Mouse (Mus musculus) kidney, embryonic 16.5 days (tissue): ENCODE measurements around the gene Gzmn. TPM values are rescaled to one million over a fixed set of nuclear protein-coding genes. Genes with fewer than 3 reads are reported as not detected.
"Not testable (repeated sequence)": the region's sequence is repeated elsewhere in the genome, so short reads cannot be mapped to it uniquely, and the experiment has no call there.

Experiments
- ATAC-seq: fragments of 200-750 bp; cut with Nextera tagmentation; 2 replicates; pipeline ENCODE4 v1.8.0; 2017; ENCODE audit warnings: moderate TSS enrichment; ENCODE audit not compliant: low FRiP score, low TSS enrichment
- H3K27ac ChIP-seq: fragments of 300-500 bp; sonication (generic); 2 replicates; pipeline ENCODE4 v1.5.1; 2014; ENCODE audit warnings: low read length
- H3K27me3 ChIP-seq: fragments of 300-500 bp; sonication (generic); 2 replicates; pipeline ENCODE4 v1.6.1; 2014; ENCODE audit warnings: low read length, control low read depth, mixed read lengths; ENCODE audit not compliant: insufficient read depth
- H3K36me3 ChIP-seq: fragments of 300-500 bp; sonication (generic); 2 replicates; pipeline ENCODE4 v1.6.1; 2014; ENCODE audit warnings: low read length, control low read depth, mixed read lengths; ENCODE audit not compliant: insufficient read depth
- H3K4me1 ChIP-seq: fragments of 300-500 bp; sonication (generic); 2 replicates; pipeline ENCODE4 v1.6.1; 2014; ENCODE audit warnings: low read length, control low read depth, mixed read lengths; ENCODE audit not compliant: insufficient read depth
- H3K4me2 ChIP-seq: fragments of 300-500 bp; sonication (generic); replicated peaks from 2 replicates; pipeline ENCODE4 v1.6.1; 2014; ENCODE audit warnings: low read depth, low read length
- H3K4me3 ChIP-seq: fragments of 300-500 bp; sonication (generic); 2 replicates; pipeline ENCODE4 v1.5.1; 2014; ENCODE audit warnings: mild to moderate bottlenecking, low read length
- H3K9ac ChIP-seq: fragments of 300-500 bp; sonication (generic); replicated peaks from 2 replicates; pipeline ENCODE4 v1.6.1; 2014; ENCODE audit warnings: low read length
- H3K9me3 ChIP-seq: fragments of 300-500 bp; sonication (generic); 2 replicates; pipeline ENCODE4 v1.6.1; 2016; ENCODE audit warnings: low read length, control low read depth
- WGBS: fragments of 180-500 bp; shearing (Covaris S2); extraction: QIAGEN DNeasy Blood & Tissue Kit; methylation state at CpG from one replicate; pipeline ENCODE4 v1.1.7; 2014; 5-methylcytosine and 5-hydroxymethylcytosine counted together
- polyA plus RNA-seq: library from polyadenylated mRNA; unstranded; fragments of >200 nt; fragmentation: Nextera tagmentation; extraction: Ambion mirVana; gene quantifications from 2 replicates; pipeline ENCODE4 v1.2.1, GENCODE M21; 2015

Gene Gzmn
- polyA plus RNA-seq, 1 experiment from 2014 or later = not detected

DNA sequence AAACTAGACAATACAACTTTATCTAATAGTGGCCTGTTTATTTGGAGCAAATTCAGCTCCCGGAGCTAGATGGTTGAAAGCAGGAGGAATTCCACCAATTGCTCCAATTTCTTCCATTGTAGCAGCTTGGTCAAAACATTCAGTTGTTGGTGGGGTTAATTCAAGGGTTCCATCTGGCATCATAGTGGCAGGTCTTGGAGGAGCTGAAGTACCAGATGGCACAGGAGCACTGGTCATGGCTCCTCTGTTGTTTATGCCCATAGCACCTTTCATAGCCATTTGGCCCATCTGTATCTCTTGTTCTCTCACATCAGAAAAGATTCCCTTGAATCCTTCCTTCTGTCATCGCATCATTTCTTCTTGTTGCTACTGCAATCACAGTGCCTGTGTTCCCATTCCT lies 12.3 kb downstream of the Gzmn start:
- Histone ChIP-seq H3K27me3 (no peaks in the 10 kb centered on the region), H3K27ac (no peak overlapping the region), H3K4me2 (no peak overlapping the region), H3K9ac (no peak overlapping the region), H3K9me3 (no peaks in the 10 kb centered on the region), H3K36me3 (no peaks in the 10 kb centered on the region), H3K4me3 (no peak overlapping the region), H3K4me1 (no peaks in the 10 kb centered on the region)
- WGBS = 94% methylated on average over 2 of the region's 2 CpGs
- ATAC-seq = no peak

DNA sequence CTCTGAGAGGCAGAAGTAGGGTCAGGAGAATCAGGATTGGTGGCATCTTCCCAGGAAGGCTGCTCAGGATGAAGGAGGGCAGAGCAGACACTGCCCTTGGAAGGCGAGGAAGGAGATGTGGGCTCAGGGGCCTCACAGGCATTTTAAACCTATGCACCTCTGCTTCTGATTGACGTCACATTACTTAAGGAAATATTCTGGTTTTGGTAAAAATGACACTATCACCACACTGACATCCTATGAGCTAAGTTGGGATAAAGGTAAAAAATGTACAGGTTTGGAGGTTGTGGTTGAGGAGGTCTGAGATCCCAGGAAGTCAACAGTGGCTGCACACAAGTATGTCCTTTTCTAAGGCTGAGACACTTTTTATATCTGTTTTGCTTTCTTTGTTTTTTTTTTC lies 14.9 kb downstream of the Gzmn start, which contains the start of gene Gzmg:
Gene Gzmg (minus strand): TSS at position 101 of the 400 bp plus-strand sequence.
- not testable (repeated sequence) for H3K9me3 ChIP-seq, H3K27ac ChIP-seq, H3K36me3 ChIP-seq, H3K4me1 ChIP-seq, ATAC-seq, H3K27me3 ChIP-seq, H3K9ac ChIP-seq, H3K4me3 ChIP-seq, H3K4me2 ChIP-seq
- WGBS = 85% methylated on average over 2 of the region's 2 CpGs

- Histone ChIP-seq H3K9ac (no peak overlapping the region), H3K4me1 (no peaks in the 10 kb centered on the region), H3K27ac (no peak overlapping the region), H3K4me3 (no peak overlapping the region), H3K9me3 (no peaks in the 10 kb centered on the region), H3K36me3 (no peaks in the 10 kb centered on the region), H3K4me2 (no peak overlapping the region), H3K27me3 (no peaks in the 10 kb centered on the region)
- no peak for ATAC-seq
- WGBS = 75% methylated on average over 2 of the region's 2 CpGs
Measured at GRCm38 (mm10) chr14:56155340-56155739, 19.1 kb downstream of the Gzmn start.

GRCm38 (mm10) chr14:56133675-56134074 lies 40.7 kb downstream of the Gzmn start:
- not testable (repeated sequence) for H3K27ac ChIP-seq, H3K9ac ChIP-seq, H3K4me3 ChIP-seq, H3K36me3 ChIP-seq, H3K9me3 ChIP-seq, H3K4me1 ChIP-seq, ATAC-seq, H3K27me3 ChIP-seq, H3K4me2 ChIP-seq
- 81% methylated on average over 1 of the region's 1 CpGs for WGBS

DNA sequence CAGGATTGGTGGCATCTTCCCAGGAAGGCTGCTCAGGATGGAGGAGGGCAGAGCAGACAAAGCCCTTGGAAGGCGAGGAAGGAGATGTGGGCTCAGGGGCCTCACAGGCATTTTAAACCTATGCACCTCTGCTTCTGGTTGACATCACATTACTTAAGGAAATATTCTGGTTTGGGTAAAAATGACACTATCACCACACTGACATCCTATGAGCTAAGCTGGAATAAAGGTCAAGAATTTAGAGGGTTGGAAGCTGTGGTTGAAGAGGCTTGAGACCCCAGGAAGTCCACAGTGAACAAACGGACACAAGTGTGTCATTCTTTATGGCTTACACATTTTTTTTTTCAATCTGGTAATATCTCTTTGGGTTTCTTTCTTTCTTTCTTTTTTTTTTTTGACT lies 41.9 kb downstream of the Gzmn start, which contains the start of gene Gzmd:
Gene Gzmd (minus strand): TSS at position 101 of the 400 bp plus-strand sequence.
- WGBS = 81% methylated on average over 2 of the region's 2 CpGs
- not testable (repeated sequence) for H3K4me3 ChIP-seq, ATAC-seq, H3K27ac ChIP-seq, H3K9me3 ChIP-seq, H3K9ac ChIP-seq, H3K36me3 ChIP-seq, H3K4me2 ChIP-seq, H3K27me3 ChIP-seq, H3K4me1 ChIP-seq

GRCm38 (mm10) chr14:56128341-56128740 lies 46.1 kb downstream of the Gzmn start:
- Histone ChIP-seq H3K4me3 (no peak overlapping the region), H3K4me1 (no peaks in the 10 kb centered on the region), H3K36me3 (no peaks in the 10 kb centered on the region), H3K9ac (no peak overlapping the region), H3K9me3 (no peaks in the 10 kb centered on the region), H3K4me2 (no peak overlapping the region), H3K27me3 (no peaks in the 10 kb centered on the region), H3K27ac (no peak overlapping the region)
- WGBS = 50% methylated on average over 3 of the region's 3 CpGs
- ATAC-seq = no peak

DNA sequence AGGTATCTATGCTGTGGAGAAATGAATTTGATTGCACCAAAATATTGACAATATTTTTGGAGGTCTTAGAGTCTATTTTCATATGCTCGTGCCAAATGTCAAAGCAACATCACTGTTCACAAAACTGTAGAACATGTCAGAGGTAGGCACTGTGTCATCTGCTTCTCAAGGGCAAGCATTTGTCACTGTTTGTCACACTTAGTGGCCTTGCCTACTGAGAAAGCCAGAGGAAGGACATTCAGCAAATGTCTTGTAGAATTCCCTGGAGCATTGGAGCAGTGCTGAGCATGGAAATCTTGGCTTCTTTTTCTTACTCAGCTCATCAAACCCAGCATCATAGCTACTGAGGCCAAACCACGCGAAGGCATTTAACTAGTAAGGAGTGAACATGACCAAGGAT lies 50.9 kb downstream of the Gzmn start:
- WGBS = 88% methylated on average over 3 of the region's 3 CpGs
- no peak for ATAC-seq
- Histone ChIP-seq H3K9me3 (no peaks in the 10 kb centered on the region), H3K9ac (no peak overlapping the region), H3K27me3 (no peaks in the 10 kb centered on the region), H3K4me1 (no peaks in the 10 kb centered on the region), H3K4me3 (no peak overlapping the region), H3K36me3 (no peaks in the 10 kb centered on the region), H3K27ac (no peak overlapping the region), H3K4me2 (no peak overlapping the region)

GRCm38 (mm10) chr14:56120525-56120924 lies 53.9 kb downstream of the Gzmn start, which contains the start of gene Gzme:
Gene Gzme, minus strand, starts transcription at chr14:56120625.
- no peaks in the 10 kb centered on the region for H3K9me3 ChIP-seq
- H3K27ac ChIP-seq = no peak within 1 kb of the TSS
- no peak within 1 kb of the TSS for H3K9ac ChIP-seq
- H3K27me3 ChIP-seq = no peaks in the 10 kb centered on the region
- H3K4me3 ChIP-seq = no peak within 1 kb of the TSS
- no peak within 1 kb of the TSS for H3K4me2 ChIP-seq
- no peak for ATAC-seq
- H3K36me3 ChIP-seq = no peaks in the 10 kb centered on the region
- H3K4me1 ChIP-seq = no peaks in the 10 kb centered on the region

Other genes starting within 250 kb of the Gzmn start
- 2.0 and 2.3 TPM in 2 replicates for gene Cma1, start 229.9 kb downstream of the Gzmn start, polyA plus RNA-seq
- gene Cma2, start 223.6 kb downstream of the Gzmn start, polyA plus RNA-seq = not detected in 2 replicates
- not detected in 2 replicates for gene Mcpt1, start 156.6 kb downstream of the Gzmn start, polyA plus RNA-seq
- not detected in 2 replicates for gene Mcpt9, start 144.1 kb downstream of the Gzmn start, polyA plus RNA-seq
- gene Mcpt2, start 132.6 kb downstream of the Gzmn start, polyA plus RNA-seq = 0.15 TPM in 1 of 2 replicates, not detected in the other
- not detected in 2 replicates for gene Mcpt4, start 112.3 kb downstream of the Gzmn start, polyA plus RNA-seq
- 0.22 and 0.52 TPM in 2 replicates for gene Mcpt8, start 89.3 kb downstream of the Gzmn start, polyA plus RNA-seq
- gene Ctsg, start 72.0 kb downstream of the Gzmn start, polyA plus RNA-seq = not detected in 2 replicates
- not detected in 2 replicates for gene Gzme, start 54.0 kb downstream of the Gzmn start, polyA plus RNA-seq
- gene Gzmd, start 42.0 kb downstream of the Gzmn start, polyA plus RNA-seq = not detected in 2 replicates
- gene Gzmg, start 15.0 kb downstream of the Gzmn start, polyA plus RNA-seq = not detected in 2 replicates
- gene Gzmf, start 36.8 kb upstream of the Gzmn start, polyA plus RNA-seq = not detected in 2 replicates
- gene Gzmc, start 60.1 kb upstream of the Gzmn start, polyA plus RNA-seq = not detected in 2 replicates
- 0.11 TPM in 1 of 2 replicates, not detected in the other for gene Gzmb, start 87.7 kb upstream of the Gzmn start, polyA plus RNA-seq
- 2.8 and 2.9 TPM in 2 replicates for gene Atp12a, start 190.5 kb upstream of the Gzmn start, polyA plus RNA-seq
- gene Rnf17, start 228.0 kb upstream of the Gzmn start, polyA plus RNA-seq = 0.92 and 1.2 TPM in 2 replicates